Mouse (Mus musculus) neural tube, embryonic 13.5 days (tissue): ENCODE measurements around the gene Cep112. TPM values are rescaled to one million over a fixed set of nuclear protein-coding genes. Genes with fewer than 3 reads are reported as not detected.

Source experiments
- ATAC-seq: fragments of 200-750 bp; cut with Nextera tagmentation; 2 replicates; pipeline ENCODE4 v1.8.0; 2017; ENCODE audit warnings: low read depth, mild to moderate bottlenecking, moderate TSS enrichment, moderate library complexity
- H3K27ac ChIP-seq: fragments of 300-500 bp; sonication (generic); replicated peaks from 2 replicates; pipeline ENCODE4 v1.5.1; 2015; ENCODE audit warnings: moderate library complexity, mild to moderate bottlenecking, inconsistent platforms
- H3K27me3 ChIP-seq: fragments of 300-500 bp; sonication (generic); 2 replicates; pipeline ENCODE4 v1.6.1; 2015; ENCODE audit warnings: mild to moderate bottlenecking, inconsistent platforms
- H3K36me3 ChIP-seq: fragments of 300-500 bp; sonication (generic); 2 replicates; pipeline ENCODE4 v1.6.1; 2015; ENCODE audit warnings: mild to moderate bottlenecking, inconsistent platforms
- H3K4me1 ChIP-seq: fragments of 300-500 bp; sonication (generic); replicated peaks from 2 replicates; pipeline ENCODE4 v1.6.1; 2015; ENCODE audit warnings: inconsistent platforms
- H3K4me2 ChIP-seq: fragments of 300-500 bp; sonication (generic); 2 replicates; pipeline ENCODE4 v1.6.1; 2015; ENCODE audit warnings: inconsistent platforms, mild to moderate bottlenecking, moderate library complexity
- H3K4me3 ChIP-seq: fragments of 300-500 bp; sonication (generic); 2 replicates; pipeline ENCODE4 v1.5.1; 2015; ENCODE audit warnings: mild to moderate bottlenecking, inconsistent platforms
- H3K9ac ChIP-seq: fragments of 300-500 bp; sonication (generic); 2 replicates; pipeline ENCODE4 v1.6.1; 2015; ENCODE audit warnings: moderate library complexity, mild to moderate bottlenecking, inconsistent platforms
- H3K9me3 ChIP-seq: fragments of 300-500 bp; sonication (generic); 2 replicates; pipeline ENCODE4 v1.6.1; 2016; ENCODE audit warnings: inconsistent platforms
- WGBS: fragments of 180-500 bp; shearing (Covaris S2); methylation state at CpG from one replicate; pipeline ENCODE4 v1.1.7; 2015; 5-methylcytosine and 5-hydroxymethylcytosine counted together
- polyA plus RNA-seq: library from polyadenylated mRNA; unstranded; fragments of >200 nt; fragmentation: Nextera tagmentation; extraction: Ambion mirVana; gene quantifications from 2 replicates; pipeline ENCODE4 v1.2.1, GENCODE M21; 2015

The Cep112 gene
- polyA plus RNA-seq, 1 experiment from 2014 or later: 6.1 TPM

GRCm38 (mm10) chr11:108906590-108907254 lies 481.7 kb downstream of the Cep112 start:
- Histone ChIP-seq H3K4me1 (peaks cover 12% of the 10 kb centered on the region), H3K9me3 (no peaks in the 10 kb centered on the region), H3K4me2 (no peak overlapping the region), H3K36me3 (no peaks in the 10 kb centered on the region), H3K27me3 (peaks cover 20% of the 10 kb centered on the region; the same call in 1 of the 2 replicates), H3K27ac (no peak overlapping the region), H3K4me3 (no peak overlapping the region), H3K9ac (no peak overlapping the region)
- ATAC-seq: no peak
- 31% methylated on average over 7 of the region's 7 CpGs for WGBS

GRCm38 (mm10) chr11:108909396-108910195 lies 484.6 kb downstream of the Cep112 start:
- WGBS: 11% methylated on average over 24 of the region's 24 CpGs
- Histone ChIP-seq H3K4me2 (peak overlapping the region; percentile 40), H3K4me1 (peaks cover 12% of the 10 kb centered on the region), H3K36me3 (no peaks in the 10 kb centered on the region), H3K4me3 (peak overlapping the region; percentile 9; the same call in 1 of the 2 replicates), H3K9ac (no peak overlapping the region), H3K9me3 (no peaks in the 10 kb centered on the region), H3K27ac (no peak overlapping the region), H3K27me3 (peaks cover 20% of the 10 kb centered on the region; the same call in 1 of the 2 replicates)
- no peak for ATAC-seq

Other genes starting within 250 kb of the Cep112 start
- 0.21 TPM in 1 of 2 replicates, not detected in the other for gene Apoh, start 81.8 kb upstream of the Cep112 start, polyA plus RNA-seq
- gene Prkca, start 81.3 kb upstream of the Cep112 start, polyA plus RNA-seq: 7.2 and 7.6 TPM in 2 replicates